Comparison of ENCODE assay signal across 10 mouse cellular contexts in the genomic region with DNA sequence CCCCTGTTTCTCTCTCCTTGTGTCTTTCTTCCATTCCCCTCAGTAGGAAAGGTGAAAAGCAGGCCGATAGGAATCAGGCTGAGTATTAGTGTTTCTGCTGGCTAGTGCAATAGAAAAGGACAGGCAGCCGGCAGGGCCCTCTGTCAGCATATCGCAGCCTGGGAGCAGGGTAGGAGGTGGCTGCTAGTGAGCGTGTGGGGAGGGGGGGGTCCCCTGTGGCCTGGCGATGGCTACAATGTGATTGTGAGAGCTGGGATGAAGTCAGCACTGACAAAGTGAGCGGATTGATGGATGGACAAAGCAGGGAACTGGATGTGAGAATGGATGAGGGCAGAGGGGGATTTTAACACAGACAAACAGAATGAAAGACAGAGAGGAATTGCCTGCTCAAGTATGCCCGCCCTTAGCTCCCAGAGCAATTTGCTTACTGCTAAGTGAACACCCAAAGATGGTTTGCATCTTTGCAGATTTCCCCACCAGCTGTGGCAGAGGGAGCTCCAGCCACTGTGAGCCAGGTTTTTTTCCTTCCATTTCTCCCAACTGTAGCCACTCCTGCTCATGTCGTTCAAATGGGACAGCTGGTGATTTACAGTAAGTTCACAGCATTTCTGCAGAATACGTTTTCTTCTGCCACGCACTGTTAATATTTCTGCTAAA.
DNase-seq lines count a peak whose midpoint lies in the region; ATAC-seq lines count a peak whose summit lies in the region.
"Had no signal": no experiment of that assay in that cellular context is flagged by ENCODE, and none has a peak within 500 bp of the region (broad histone marks: within the 10 kb centered on the region; RNA-seq: fewer than 3 reads in every experiment).

No protein-coding gene starts in this region.

- no peaks in the 10 kb centered on the region for H3K9me3 ChIP-seq in limb, embryonic 13.5 days
- no peaks in the 10 kb centered on the region for H3K9me3 ChIP-seq in limb, embryonic 10.5 days (replicated peaks)
- no peaks in the 10 kb centered on the region for H3K9me3 ChIP-seq in hindbrain, embryonic 11.5 days (ENCODE audit: control insufficient read depth, low read length)
- no peaks in the 10 kb centered on the region for H3K9me3 ChIP-seq in neural tube, embryonic 13.5 days
- H3K9me3 ChIP-seq: lung, embryonic 15.5 days had no signal

- H3K9ac ChIP-seq in limb, embryonic 13.5 days = no peak overlapping the region
- no peak overlapping the region; the same call in 1 of the 2 replicates for H3K9ac ChIP-seq in hindbrain, embryonic 11.5 days (ENCODE audit: low read depth, low read length)
- H3K9ac ChIP-seq in neural tube, embryonic 13.5 days = peak overlapping the region; percentile 45; the same call in 1 of the 2 replicates
- H3K9ac ChIP-seq: lung, embryonic 15.5 days had no signal

- H3K4me1 ChIP-seq in limb, embryonic 13.5 days = peaks cover 7% of the 10 kb centered on the region
- peaks cover 11% of the 10 kb centered on the region for H3K4me1 ChIP-seq in limb, embryonic 10.5 days
- H3K4me1 ChIP-seq in hindbrain, embryonic 11.5 days (replicated peaks; ENCODE audit: control insufficient read depth, insufficient read depth, low read length) = peaks cover 4% of the 10 kb centered on the region
- peaks cover 52% of the 10 kb centered on the region for H3K4me1 ChIP-seq in neural tube, embryonic 13.5 days (replicated peaks)

- no peak for DNase-seq in limb, embryonic 10.5 days (ENCODE audit: low spot score)
- DNase-seq in embryo, embryonic 9.5 days (ENCODE audit: extremely low spot score) = peak; percentile 45
- DNase-seq in hindbrain, embryonic 11.5 days (ENCODE audit: low spot score) = peak; percentile 72
- no peak for DNase-seq in T-cell, adult 2 months (ENCODE audit: low spot score)
- DNase-seq in adrenal gland, adult (ENCODE audit: inconsistent age in 2 of 2, low spot score in 1 of 2) = no peak
- DNase-seq: cerebellum, adult 2 months; layer of hippocampus, adult 9-11 months had no signal

- H3K4me3 ChIP-seq in limb, embryonic 13.5 days = no peak overlapping the region
- no peak overlapping the region for H3K4me3 ChIP-seq in limb, embryonic 10.5 days
- H3K4me3 ChIP-seq in hindbrain, embryonic 11.5 days (ENCODE audit: low read depth, low read length) = no peak overlapping the region
- H3K4me3 ChIP-seq in neural tube, embryonic 13.5 days = no peak overlapping the region
- H3K4me3 ChIP-seq: lung, embryonic 15.5 days had no signal

- H3K4me2 ChIP-seq in limb, embryonic 13.5 days (replicated peaks) = 0 out of 2 replicates have a peak overlapping the region, but pooled peaks have one; percentile 21
- no peak overlapping the region for H3K4me2 ChIP-seq in hindbrain, embryonic 11.5 days (replicated peaks; ENCODE audit: low read depth, low read length)
- peak overlapping the region; percentile 13; the same call in 1 of the 2 replicates for H3K4me2 ChIP-seq in neural tube, embryonic 13.5 days
- H3K4me2 ChIP-seq: lung, embryonic 15.5 days had no signal

- ATAC-seq in limb, embryonic 13.5 days (ENCODE audit: low FRiP score, low read depth) = no peak
- peak; percentile 87 for ATAC-seq in hindbrain, embryonic 11.5 days (ENCODE audit: low FRiP score)
- ATAC-seq in neural tube, embryonic 13.5 days (ENCODE audit: low read depth) = 0 out of 2 replicates have a peak, but pooled peaks have one; percentile 52

- 26% methylated on average over 10 of the region's 10 CpGs for WGBS in limb, embryonic 13.5 days
- 32% methylated on average over 10 of the region's 10 CpGs for WGBS in limb, embryonic 10.5 days
- WGBS in hindbrain, embryonic 11.5 days = 23% methylated on average over 10 of the region's 10 CpGs
- WGBS in neural tube, embryonic 13.5 days = 18% methylated on average over 10 of the region's 10 CpGs

- H3K36me3 ChIP-seq in limb, embryonic 13.5 days = no peaks in the 10 kb centered on the region
- no peaks in the 10 kb centered on the region for H3K36me3 ChIP-seq in limb, embryonic 10.5 days
- H3K36me3 ChIP-seq in hindbrain, embryonic 11.5 days (ENCODE audit: control insufficient read depth, insufficient read depth, low read length) = no peaks in the 10 kb centered on the region
- no peaks in the 10 kb centered on the region for H3K36me3 ChIP-seq in neural tube, embryonic 13.5 days
- H3K36me3 ChIP-seq: lung, embryonic 15.5 days had no signal

- H3K27ac ChIP-seq in limb, embryonic 13.5 days = no peak overlapping the region
- no peak overlapping the region for H3K27ac ChIP-seq in limb, embryonic 10.5 days
- H3K27ac ChIP-seq in hindbrain, embryonic 11.5 days (ENCODE audit: low read depth, low read length) = peak overlapping the region; percentile 37
- H3K27ac ChIP-seq in neural tube, embryonic 13.5 days (replicated peaks) = peak overlapping the region; percentile 49
- H3K27ac ChIP-seq: lung, embryonic 15.5 days had no signal

- peaks cover 19% of the 10 kb centered on the region; the same call in 1 of the 2 replicates for H3K27me3 ChIP-seq in limb, embryonic 13.5 days
- peaks cover 76% of the 10 kb centered on the region for H3K27me3 ChIP-seq in limb, embryonic 10.5 days (ENCODE audit: low read depth, poor library complexity, severe bottlenecking)
- no peaks in the 10 kb centered on the region for H3K27me3 ChIP-seq in hindbrain, embryonic 11.5 days (ENCODE audit: control insufficient read depth, insufficient read depth, low read length)
- peaks cover 14% of the 10 kb centered on the region for H3K27me3 ChIP-seq in neural tube, embryonic 13.5 days
- H3K27me3 ChIP-seq: lung, embryonic 15.5 days had no signal

Comparison
In these comparisons a context has a peak if more than half of its experiments do, and no peak if none do; other contexts are left out.
1. H3K27ac ChIP-seq: peak in hindbrain, embryonic 11.5 days (single experiment) and neural tube, embryonic 13.5 days (single experiment); none in limb, embryonic 13.5 days (single experiment) and limb, embryonic 10.5 days (single experiment).
2. DNase-seq: peak in embryo, embryonic 9.5 days (single experiment) and hindbrain, embryonic 11.5 days (single experiment); none in limb, embryonic 10.5 days (single experiment), T-cell, adult 2 months (single experiment) and adrenal gland, adult (0 of 2).